18 mouse cellular contexts compared by ENCODE assay signal in genomic region chr8:22403235-22403634, GRCm38 (mm10).
"Had no signal": no experiment of that assay in that cellular context is flagged by ENCODE, and none has a peak within 500 bp of the region (broad histone marks: within the 10 kb centered on the region; RNA-seq: fewer than 3 reads in every experiment).

No protein-coding gene starts in this region.

- H3K4me2 ChIP-seq: limb, embryonic 12.5 days; limb, embryonic 15.5 days; liver, embryonic 11.5 days; liver, embryonic 15.5 days; midbrain, embryonic 11.5 days had no signal

- H3K9ac ChIP-seq: limb, embryonic 12.5 days; limb, embryonic 15.5 days; liver, embryonic 15.5 days had no signal

- DNase-seq: kidney, adult 11 months; kidney, postnatal 14 days; kidney, postnatal 4 days; left cerebral cortex, postnatal 4 days; lung, adult 2 months; lung, postnatal 14 days; lung, postnatal 4 days; midbrain, embryonic 14.5 days; right cerebral cortex, adult 18-20 months; right cerebral cortex, postnatal 14 days; right cerebral cortex, postnatal 4 days; thymus, adult 18-20 months; thymus, postnatal 4 days had no signal

- H3K27me3 ChIP-seq: limb, embryonic 12.5 days; limb, embryonic 15.5 days; liver, embryonic 15.5 days had no signal

- H3K9me3 ChIP-seq: limb, embryonic 12.5 days; limb, embryonic 15.5 days; liver, embryonic 15.5 days had no signal

- H3K4me3 ChIP-seq: limb, embryonic 12.5 days; limb, embryonic 15.5 days; liver, embryonic 15.5 days had no signal

- H3K27ac ChIP-seq: limb, embryonic 12.5 days; limb, embryonic 15.5 days; liver, embryonic 15.5 days had no signal

- H3K36me3 ChIP-seq: limb, embryonic 12.5 days; liver, embryonic 15.5 days had no signal
